Mouse (Mus musculus) embryonic facial prominence, embryonic 12.5 days (tissue): ENCODE data around the gene Ccni. TPM values are rescaled to one million over a fixed set of nuclear protein-coding genes. Genes with fewer than 3 reads are reported as not detected.
A peak's percentile ranks its signal among the peaks of the same experiment; 100 is the strongest.

Experiments used
- ATAC-seq: fragments of 200-750 bp; cut with Nextera tagmentation; 2 replicates; pipeline ENCODE4 v1.8.0; 2017; ENCODE audit not compliant: insufficient number of reproducible peaks, insufficient read depth, low FRiP score, low TSS enrichment
- H3K27ac ChIP-seq: fragments of 300-500 bp; sonication (generic); 2 replicates; pipeline ENCODE4 v1.5.1; 2016; ENCODE audit warnings: mild to moderate bottlenecking
- H3K27me3 ChIP-seq: fragments of 300-500 bp; sonication (generic); 2 replicates; pipeline ENCODE4 v1.6.1; 2016; ENCODE audit warnings: mild to moderate bottlenecking, moderate library complexity
- H3K36me3 ChIP-seq: fragments of 300-500 bp; sonication (generic); 2 replicates; pipeline ENCODE4 v1.6.1; 2016; ENCODE audit warnings: mild to moderate bottlenecking
- H3K4me1 ChIP-seq: fragments of 300-500 bp; sonication (generic); 2 replicates; pipeline ENCODE4 v1.6.1; 2016
- H3K4me2 ChIP-seq: fragments of 300-500 bp; sonication (generic); replicated peaks from 2 replicates; pipeline ENCODE4 v1.6.1; 2016; ENCODE audit warnings: mild to moderate bottlenecking, moderate library complexity
- H3K4me3 ChIP-seq: fragments of 300-500 bp; sonication (generic); 2 replicates; pipeline ENCODE4 v1.5.1; 2016; ENCODE audit warnings: mild to moderate bottlenecking
- H3K9ac ChIP-seq: fragments of 300-500 bp; sonication (generic); 2 replicates; pipeline ENCODE4 v1.6.1; 2016; ENCODE audit warnings: mild to moderate bottlenecking, moderate library complexity
- H3K9me3 ChIP-seq: fragments of 300-500 bp; sonication (generic); 2 replicates; pipeline ENCODE4 v1.6.1; 2016; ENCODE audit warnings: mild to moderate bottlenecking, moderate library complexity
- WGBS: fragments of 180-500 bp; shearing (Covaris S2); methylation state at CpG from one replicate; pipeline ENCODE4 v1.1.7; 2016; 5-methylcytosine and 5-hydroxymethylcytosine counted together
- polyA plus RNA-seq: library from polyadenylated mRNA; unstranded; fragments of >200 nt; fragmentation: Nextera tagmentation; extraction: Ambion mirVana; gene quantifications from 2 replicates; pipeline ENCODE4 v1.2.1, GENCODE M21; 2016

Ccni gene
- polyA plus RNA-seq, 1 experiment from 2014 or later: 165 TPM

DNA sequence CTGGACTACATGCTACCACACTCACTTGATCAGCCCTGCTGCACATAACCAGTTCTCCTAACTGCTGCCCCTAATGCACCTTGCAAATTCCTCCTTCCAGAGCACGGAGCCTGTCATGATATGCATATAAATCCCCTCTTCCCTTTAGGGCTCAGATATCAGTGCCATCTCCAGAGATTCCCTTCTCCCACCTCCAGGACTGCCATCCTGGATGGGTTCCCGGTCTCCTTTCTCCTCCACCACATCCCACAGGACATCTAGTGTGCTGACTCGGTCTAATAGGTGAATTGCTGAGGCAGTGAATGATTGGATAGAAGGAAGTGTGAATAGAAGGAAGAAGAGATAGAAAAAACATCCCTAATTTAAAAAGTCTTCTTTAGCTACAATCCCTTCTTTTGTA is 25.4 kb upstream of the Ccni start:
- H3K4me3 ChIP-seq: no peak overlapping the region
- H3K9ac ChIP-seq: no peak overlapping the region
- no peak for ATAC-seq
- H3K9me3 ChIP-seq: no peaks in the 10 kb centered on the region
- H3K36me3 ChIP-seq: no peaks in the 10 kb centered on the region
- no peak overlapping the region for H3K4me2 ChIP-seq
- H3K27ac ChIP-seq: no peak overlapping the region
- WGBS: 74% methylated on average over 3 of the region's 3 CpGs
- H3K4me1 ChIP-seq: no peaks in the 10 kb centered on the region
- H3K27me3 ChIP-seq: no peaks in the 10 kb centered on the region

DNA sequence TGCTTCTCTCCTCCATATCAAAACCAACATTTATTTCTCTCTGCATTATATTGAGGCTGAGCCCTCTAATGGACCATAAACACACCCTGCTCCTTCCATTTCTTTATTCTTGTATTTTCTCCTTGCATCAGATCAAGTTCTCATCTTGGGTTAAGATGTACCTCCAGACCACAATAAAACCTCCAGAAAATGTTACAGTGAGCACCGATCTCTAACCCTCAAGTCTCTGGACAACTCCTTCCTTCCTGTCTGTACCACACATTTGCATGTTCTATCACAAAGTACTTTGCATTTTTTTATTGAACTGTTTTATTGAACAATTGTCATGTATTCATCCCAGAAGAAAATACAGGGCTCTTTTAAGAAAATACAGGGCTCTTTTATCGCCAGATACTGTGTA is 23.2 kb upstream of the Ccni start:
- H3K27me3 ChIP-seq: no peaks in the 10 kb centered on the region
- H3K36me3 ChIP-seq: no peaks in the 10 kb centered on the region
- H3K4me1 ChIP-seq: no peaks in the 10 kb centered on the region
- no peak overlapping the region for H3K4me2 ChIP-seq
- no peak overlapping the region for H3K27ac ChIP-seq
- no peak for ATAC-seq
- no peaks in the 10 kb centered on the region for H3K9me3 ChIP-seq
- no peak overlapping the region for H3K9ac ChIP-seq
- H3K4me3 ChIP-seq: no peak overlapping the region
- 84% methylated on average over 2 of the region's 2 CpGs for WGBS

DNA sequence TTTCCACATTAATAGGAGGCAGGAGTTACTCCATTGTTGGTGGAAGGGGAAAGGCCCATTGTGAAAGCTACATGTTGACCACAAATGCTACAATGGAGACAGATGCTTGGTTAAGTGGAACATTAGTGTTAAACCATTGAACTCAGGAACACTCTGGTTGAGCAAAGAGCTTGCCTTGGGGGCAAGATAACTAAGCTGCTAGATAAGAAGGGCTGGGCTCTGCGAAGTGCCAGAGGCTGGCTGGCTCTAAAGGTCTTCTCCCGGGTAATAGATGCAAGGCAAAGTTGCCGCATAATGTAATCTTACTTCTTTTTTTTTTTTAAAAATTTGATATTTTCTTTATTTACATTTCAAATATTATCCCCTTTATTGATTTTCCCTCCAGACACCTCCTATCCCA is 20.9 kb upstream of the Ccni start:
- WGBS: 89% methylated on average over 3 of the region's 3 CpGs

DNA sequence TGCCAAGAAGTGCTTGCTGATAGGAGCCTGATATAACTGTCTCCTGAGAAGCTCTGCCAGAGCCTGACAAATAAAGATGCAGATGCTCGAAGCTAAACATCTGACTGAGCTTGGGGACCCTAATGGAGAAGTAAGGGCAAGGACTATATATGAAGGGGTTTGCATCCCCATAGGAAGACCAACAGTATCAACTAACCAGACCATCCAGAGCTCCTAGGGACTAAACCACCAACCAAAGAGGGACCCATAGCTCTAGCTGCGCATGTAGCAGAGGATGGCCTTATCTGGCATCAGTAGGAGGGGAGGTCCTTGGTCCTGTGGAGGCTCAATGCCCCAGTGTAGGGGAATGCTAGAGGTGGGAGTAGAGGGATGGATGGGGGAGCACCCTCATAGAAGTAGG is 18.3 kb upstream of the Ccni start:
- Histone ChIP-seq H3K27ac (no peak overlapping the region), H3K4me2 (no peak overlapping the region), H3K9ac (no peak overlapping the region), H3K9me3 (no peaks in the 10 kb centered on the region), H3K27me3 (no peaks in the 10 kb centered on the region), H3K36me3 (no peaks in the 10 kb centered on the region), H3K4me1 (no peaks in the 10 kb centered on the region), H3K4me3 (no peak overlapping the region)
- no peak for ATAC-seq
- 85% methylated on average over 2 of the region's 2 CpGs for WGBS

More for the DNA sequence above, 20.9 kb upstream of the Ccni start:
- Histone ChIP-seq H3K9me3 (no peaks in the 10 kb centered on the region), H3K27me3 (no peaks in the 10 kb centered on the region), H3K36me3 (no peaks in the 10 kb centered on the region), H3K4me2 (no peak overlapping the region), H3K4me1 (no peaks in the 10 kb centered on the region), H3K4me3 (no peak overlapping the region), H3K9ac (no peak overlapping the region), H3K27ac (no peak overlapping the region)
- no peak for ATAC-seq

DNA sequence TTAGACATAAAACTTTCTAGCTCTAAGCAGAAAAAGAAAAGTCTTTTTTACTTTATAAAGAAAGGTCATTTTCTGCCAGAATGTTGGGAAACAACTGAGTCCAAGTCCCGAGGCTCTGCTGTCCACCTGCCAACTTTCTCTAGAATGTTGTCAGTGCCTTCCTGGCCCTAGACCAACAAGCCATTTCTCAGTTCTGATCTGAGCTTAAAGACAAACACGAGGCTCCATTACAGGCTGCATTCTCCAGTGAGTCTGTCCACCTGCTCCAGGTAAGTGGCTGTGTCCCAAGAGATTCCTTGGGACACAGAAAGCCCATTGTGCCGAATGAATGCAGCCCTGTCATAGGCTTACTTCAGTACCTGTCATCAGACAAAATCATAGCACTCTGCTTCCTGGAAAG is 15.4 kb upstream of the Ccni start:
- no peak overlapping the region for H3K27ac ChIP-seq
- ATAC-seq: no peak
- H3K9ac ChIP-seq: no peak overlapping the region
- H3K4me1 ChIP-seq: no peaks in the 10 kb centered on the region
- no peaks in the 10 kb centered on the region for H3K27me3 ChIP-seq
- H3K36me3 ChIP-seq: no peaks in the 10 kb centered on the region
- no peaks in the 10 kb centered on the region for H3K9me3 ChIP-seq
- H3K4me2 ChIP-seq: no peak overlapping the region
- 63% methylated on average over 3 of the region's 3 CpGs for WGBS
- H3K4me3 ChIP-seq: no peak overlapping the region

DNA sequence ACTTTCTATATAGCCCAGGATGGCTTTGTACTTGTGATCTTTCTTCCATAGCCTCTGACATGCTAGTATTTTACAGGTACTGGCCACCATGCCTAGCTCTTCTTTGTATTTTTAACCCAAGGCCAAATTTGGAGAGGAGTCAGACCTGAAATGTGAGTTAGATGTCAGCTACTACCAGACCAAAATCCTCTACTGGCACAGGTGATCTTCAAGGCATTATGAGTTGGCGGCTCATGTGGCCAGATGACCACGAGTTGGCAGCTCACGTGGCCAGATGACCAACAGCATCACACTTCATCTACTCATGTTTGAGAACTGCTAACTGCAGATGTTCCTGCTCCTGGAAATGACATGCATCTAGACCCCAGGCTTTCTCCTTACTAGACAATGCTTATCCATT is 12.1 kb upstream of the Ccni start:
- ATAC-seq: no peak
- Histone ChIP-seq H3K4me2 (no peak overlapping the region), H3K4me3 (no peak overlapping the region), H3K9me3 (no peaks in the 10 kb centered on the region), H3K4me1 (no peaks in the 10 kb centered on the region), H3K9ac (no peak overlapping the region), H3K36me3 (no peaks in the 10 kb centered on the region), H3K27me3 (no peaks in the 10 kb centered on the region), H3K27ac (no peak overlapping the region)
- 87% methylated on average over 3 of the region's 3 CpGs for WGBS

DNA sequence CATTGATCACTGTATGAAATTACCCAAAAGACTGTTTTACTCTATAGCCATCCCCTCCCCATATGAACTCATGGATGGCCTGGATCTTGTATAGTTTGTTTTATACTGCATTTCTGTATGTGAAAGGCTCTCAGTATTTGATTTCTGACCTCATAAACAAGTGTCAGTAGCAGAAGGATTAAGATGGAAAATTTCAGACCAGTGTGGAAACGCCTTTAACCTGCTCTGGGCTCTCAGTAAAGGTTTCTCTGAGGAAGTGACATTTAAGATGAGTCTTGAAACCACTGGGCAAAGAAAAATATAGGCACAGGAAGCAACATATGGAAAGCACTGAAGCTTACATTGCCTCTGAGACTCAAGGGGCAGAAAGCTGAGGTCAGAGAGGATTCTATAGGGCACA is 1.3 kb upstream of the Ccni start:
- H3K27ac ChIP-seq: peak overlapping the region; percentile 97; the same call in 1 of the 2 replicates
- no peak for ATAC-seq
- no peak overlapping the region for H3K9ac ChIP-seq
- H3K36me3 ChIP-seq: no peaks in the 10 kb centered on the region
- 54% methylated on average over 1 of the region's 1 CpGs for WGBS
- peaks cover 21% of the 10 kb centered on the region for H3K4me1 ChIP-seq
- H3K4me2 ChIP-seq: peak overlapping the region; percentile 57
- 0 out of 2 replicates have a peak overlapping the region, but pooled peaks have one; percentile 95 for H3K4me3 ChIP-seq
- H3K27me3 ChIP-seq: no peaks in the 10 kb centered on the region
- H3K9me3 ChIP-seq: no peaks in the 10 kb centered on the region

DNA sequence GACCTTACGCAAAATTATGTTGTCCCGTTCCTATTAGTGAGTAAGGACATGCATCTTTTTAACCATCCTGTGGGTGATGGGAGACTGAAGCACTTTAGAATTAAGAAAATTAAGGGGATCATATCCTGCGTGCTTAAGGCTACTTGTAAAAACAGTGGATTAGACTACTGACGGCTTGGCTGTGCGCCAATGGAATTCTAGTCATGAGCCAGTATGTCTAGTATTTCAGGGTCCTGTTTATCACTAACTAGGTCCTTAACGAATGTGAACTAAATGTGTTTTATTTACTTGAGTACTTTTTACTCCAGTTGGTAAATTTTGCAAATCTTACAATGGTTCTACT is 682 bp upstream of the Ccni start:
- no peaks in the 10 kb centered on the region for H3K27me3 ChIP-seq
- H3K4me2 ChIP-seq: peak overlapping the region; percentile 57
- no peaks in the 10 kb centered on the region for H3K9me3 ChIP-seq
- peak overlapping the region; percentile 95 for H3K4me3 ChIP-seq
- 6% methylated on average over 6 of the region's 6 CpGs for WGBS
- peak overlapping the region; percentile 97 for H3K27ac ChIP-seq
- H3K36me3 ChIP-seq: peaks cover under 1% of the 10 kb centered on the region; the same call in 1 of the 2 replicates
- H3K4me1 ChIP-seq: peaks cover 21% of the 10 kb centered on the region
- ATAC-seq: 0 out of 2 replicates have a peak, but pooled peaks have one; percentile 0
- H3K9ac ChIP-seq: peak overlapping the region; percentile 99; the same call in 1 of the 2 replicates

DNA sequence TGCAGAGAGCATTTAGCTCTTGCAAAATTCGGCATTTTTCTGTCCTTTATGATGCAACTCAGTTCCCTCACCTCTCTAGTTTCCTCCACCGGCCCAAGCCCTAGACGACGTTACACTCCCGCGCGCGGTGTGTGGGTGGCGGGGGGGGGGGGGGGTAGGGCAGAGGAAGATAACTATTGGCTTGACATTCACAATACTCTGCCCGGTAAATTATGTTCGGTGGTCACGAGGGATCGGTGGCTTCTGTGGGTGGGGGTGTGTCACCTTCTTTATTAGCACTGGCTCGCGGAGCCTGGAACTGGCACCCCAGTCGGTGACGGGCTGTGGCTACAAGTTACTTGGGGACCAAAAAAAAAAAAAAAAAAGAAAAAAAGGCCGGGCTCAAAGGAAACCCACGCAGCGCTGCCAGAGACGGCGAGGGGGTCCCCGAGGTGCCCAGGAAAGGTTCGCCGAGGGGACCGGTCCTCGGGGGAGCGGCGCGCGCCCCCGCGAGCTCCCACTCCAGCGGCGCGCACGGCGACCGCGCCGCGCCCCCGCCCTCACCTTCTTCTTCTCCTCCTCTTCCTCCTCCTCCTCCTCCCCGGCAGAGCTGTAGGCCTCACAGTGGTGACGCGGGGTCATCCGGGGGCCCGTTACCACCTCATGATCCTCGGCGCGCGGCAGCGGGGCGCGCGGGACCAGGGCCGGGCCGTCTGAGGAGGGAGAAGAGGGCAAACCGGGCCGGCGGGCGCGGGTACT is 755 bp downstream of the Ccni start:
- peak overlapping the region; percentile 97 for H3K27ac ChIP-seq
- peaks cover 24% of the 10 kb centered on the region for H3K4me1 ChIP-seq
- H3K9ac ChIP-seq: peak overlapping the region; percentile 99
- no peaks in the 10 kb centered on the region for H3K27me3 ChIP-seq
- under 1% methylated on average over 52 of the region's 63 CpGs for WGBS
- ATAC-seq: peak; percentile 45
- H3K4me3 ChIP-seq: peak overlapping the region; percentile 95
- peaks cover 9% of the 10 kb centered on the region for H3K36me3 ChIP-seq
- H3K4me2 ChIP-seq: peak overlapping the region; percentile 84
- H3K9me3 ChIP-seq: no peaks in the 10 kb centered on the region

DNA sequence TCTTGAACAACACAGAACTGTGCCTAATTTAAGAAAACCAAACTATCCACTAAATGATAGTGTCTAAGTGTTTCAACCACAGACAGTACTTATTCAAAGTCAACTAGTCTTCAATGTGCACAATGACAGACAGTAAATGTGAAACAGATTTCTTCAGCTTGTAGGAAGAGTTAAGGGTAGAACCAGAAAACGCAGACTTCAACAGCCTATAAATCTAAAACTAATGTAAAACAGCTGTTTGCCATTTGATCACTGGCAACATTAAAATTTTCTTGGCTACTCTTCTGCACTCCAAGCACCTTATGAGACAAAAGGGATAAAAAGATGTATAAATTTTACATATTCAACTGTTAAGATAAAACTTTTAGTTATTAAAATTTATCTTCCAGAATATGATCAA is 5.1 kb downstream of the Ccni start:
- peaks cover 39% of the 10 kb centered on the region for H3K36me3 ChIP-seq
- no peak for ATAC-seq
- peaks cover 14% of the 10 kb centered on the region; the same call in 1 of the 2 replicates for H3K4me1 ChIP-seq

DNA sequence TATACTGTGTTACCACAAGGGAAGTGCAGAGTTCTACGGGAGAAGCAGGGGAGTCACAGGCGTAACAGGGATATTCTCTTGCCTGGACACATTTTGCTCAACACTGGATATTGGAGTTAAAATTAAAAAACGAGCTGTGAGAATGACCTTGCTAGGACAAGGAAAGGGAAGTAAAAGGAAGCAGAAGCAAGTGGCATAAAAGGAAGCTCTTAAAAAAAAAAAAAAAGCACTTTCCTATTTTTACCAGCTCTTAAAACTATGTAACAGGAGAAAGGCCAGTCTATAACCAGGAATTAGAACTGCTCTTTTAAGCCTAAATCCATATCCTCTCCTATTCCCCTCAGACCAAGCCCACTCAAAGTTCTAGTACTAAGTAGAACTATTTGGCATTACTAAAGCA is 8.1 kb downstream of the Ccni start:
- Histone ChIP-seq H3K4me3 (no peak overlapping the region), H3K27ac (no peak overlapping the region), H3K9me3 (no peaks in the 10 kb centered on the region), H3K36me3 (peaks cover 51% of the 10 kb centered on the region), H3K9ac (no peak overlapping the region), H3K4me1 (peaks cover 5% of the 10 kb centered on the region; the same call in 1 of the 2 replicates), H3K4me2 (no peak overlapping the region), H3K27me3 (no peaks in the 10 kb centered on the region)
- WGBS: 91% methylated on average over 3 of the region's 3 CpGs
- ATAC-seq: no peak

More for the DNA sequence above, 5.1 kb downstream of the Ccni start:
- Histone ChIP-seq H3K4me2 (no peak overlapping the region), H3K27me3 (no peaks in the 10 kb centered on the region), H3K4me3 (no peak overlapping the region), H3K9me3 (no peaks in the 10 kb centered on the region), H3K27ac (no peak overlapping the region), H3K9ac (no peak overlapping the region)
- 35% methylated on average over 1 of the region's 1 CpGs for WGBS

DNA sequence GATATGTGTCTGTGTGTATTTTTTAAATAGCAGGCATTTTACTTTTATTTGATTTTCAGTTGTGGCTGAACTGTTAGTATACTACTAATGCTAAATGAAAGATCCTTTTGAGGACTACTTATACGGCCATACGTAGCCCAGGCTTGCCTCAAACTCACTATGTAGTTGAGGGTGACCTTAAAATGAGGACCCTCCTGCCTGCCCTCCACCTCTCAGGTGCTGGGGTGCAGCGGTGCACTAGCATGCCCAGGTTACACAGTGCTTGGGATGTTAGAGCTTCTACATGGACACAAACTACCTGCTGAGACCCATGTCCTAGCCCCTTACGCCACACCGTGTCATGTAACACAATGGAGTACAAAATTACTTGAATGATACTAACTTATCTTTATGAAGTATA is 15.9 kb downstream of the Ccni start:
- WGBS: 97% methylated on average over 5 of the region's 5 CpGs

More for the DNA sequence above, 15.9 kb downstream of the Ccni start:
- Histone ChIP-seq H3K4me3 (no peak overlapping the region), H3K9ac (no peak overlapping the region), H3K36me3 (peaks cover 39% of the 10 kb centered on the region), H3K27ac (no peak overlapping the region), H3K4me2 (no peak overlapping the region), H3K4me1 (no peaks in the 10 kb centered on the region), H3K9me3 (no peaks in the 10 kb centered on the region), H3K27me3 (no peaks in the 10 kb centered on the region)
- ATAC-seq: no peak
